In the genomic region with DNA sequence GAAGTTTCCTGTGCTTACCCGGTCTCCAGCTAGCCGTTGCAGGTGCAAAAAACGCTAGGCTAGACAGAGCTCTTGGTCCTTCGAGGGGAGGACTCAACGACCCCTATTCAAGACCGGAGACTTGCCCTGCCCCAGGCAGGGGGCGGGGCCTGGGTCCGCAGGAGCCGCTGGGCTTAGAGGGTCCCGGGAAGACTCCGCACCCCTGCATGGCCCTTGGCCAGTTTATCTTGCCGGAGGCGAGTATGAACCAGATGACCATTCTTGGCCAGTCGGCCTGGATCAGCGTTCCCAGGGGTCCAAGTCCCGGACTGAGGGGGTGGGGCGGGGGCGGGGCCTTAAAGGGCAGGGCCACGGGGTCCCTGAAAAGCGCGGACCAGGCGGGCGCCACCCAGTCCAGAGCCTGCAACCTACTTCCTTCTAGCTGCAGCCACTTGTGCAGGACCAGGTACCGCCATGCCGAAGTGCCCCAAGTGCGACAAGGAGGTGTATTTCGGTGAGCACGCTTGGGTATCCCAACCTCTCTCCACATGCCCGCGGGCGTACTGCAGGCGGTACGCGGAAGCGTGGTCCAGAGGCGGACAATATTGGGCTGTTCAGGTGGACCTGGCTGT, we compare ENCODE assay signal across 8 mouse cellular contexts. TPM values are rescaled to one million over a fixed set of nuclear protein-coding genes. Genes with fewer than 3 reads are reported as not detected.
DNase-seq lines count a peak whose midpoint lies in the region; ATAC-seq lines count a peak whose summit lies in the region.

No protein-coding gene starts in this region.

- no peaks in the 10 kb centered on the region for H3K36me3 ChIP-seq in embryonic facial prominence, embryonic 14.5 days (ENCODE audit: control insufficient read depth, insufficient read depth, low read length)
- no peaks in the 10 kb centered on the region for H3K36me3 ChIP-seq in heart, embryonic 16.5 days (ENCODE audit: control insufficient read depth, insufficient read depth)

- peak; percentile 51 for DNase-seq in adrenal gland, postnatal 10 days
- DNase-seq in adrenal gland, postnatal 4 days (ENCODE audit: low spot score in 2 of 2) = no peak
- no peak for DNase-seq in embryonic facial prominence, embryonic 14.5 days (ENCODE audit: low spot score)
- DNase-seq in kidney, postnatal 4 days = peak; percentile 62 to 75
- peak; percentile 57 for DNase-seq in thymus, postnatal 14 days
- DNase-seq in right cerebral cortex, adult 2 months (ENCODE audit: low spot score in 2 of 2) = no peak

- H3K4me1 ChIP-seq in embryonic facial prominence, embryonic 14.5 days (ENCODE audit: control insufficient read depth, insufficient read depth, low read length) = peaks cover 15% of the 10 kb centered on the region
- peaks cover 60% of the 10 kb centered on the region for H3K4me1 ChIP-seq in heart, embryonic 16.5 days (ENCODE audit: control insufficient read depth, insufficient read depth, low read length)

- under 1% methylated on average over 23 of the region's 36 CpGs for WGBS in embryonic facial prominence, embryonic 14.5 days
- WGBS in heart, embryonic 16.5 days = under 1% methylated on average over 36 of the region's 36 CpGs

- no peaks in the 10 kb centered on the region for H3K9me3 ChIP-seq in embryonic facial prominence, embryonic 14.5 days (ENCODE audit: control insufficient read depth, low read length)
- no peaks in the 10 kb centered on the region for H3K9me3 ChIP-seq in heart, embryonic 16.5 days (replicated peaks; ENCODE audit: control insufficient read depth, low read length)

- peak overlapping the region; percentile 91 for H3K4me2 ChIP-seq in embryonic facial prominence, embryonic 14.5 days (ENCODE audit: low read depth, low read length)
- H3K4me2 ChIP-seq in heart, embryonic 16.5 days (ENCODE audit: low read depth, low read length) = peak overlapping the region; percentile 88

- H3K27ac ChIP-seq in embryonic facial prominence, embryonic 14.5 days (replicated peaks; ENCODE audit: low read depth, low read length) = no peak overlapping the region
- peak overlapping the region; percentile 49 for H3K27ac ChIP-seq in heart, embryonic 16.5 days (ENCODE audit: low read length)

- H3K9ac ChIP-seq in embryonic facial prominence, embryonic 14.5 days (ENCODE audit: low read depth, low read length) = peak overlapping the region; percentile 61
- H3K9ac ChIP-seq in heart, embryonic 16.5 days (ENCODE audit: low read length) = peak overlapping the region; percentile 82

- ATAC-seq in embryonic facial prominence, embryonic 14.5 days (ENCODE audit: low read depth) = no peak
- no peak for ATAC-seq in heart, embryonic 16.5 days (replicated peaks; ENCODE audit: extremely low read depth, insufficient read depth, low FRiP score)
- ATAC-seq in megakaryocyte progenitor cell, adult 5-6 weeks (replicated peaks; ENCODE audit: poor library complexity) = peak; percentile 6

- peaks cover 22% of the 10 kb centered on the region for H3K27me3 ChIP-seq in embryonic facial prominence, embryonic 14.5 days (replicated peaks; ENCODE audit: control insufficient read depth, insufficient read depth, low read length)
- no peaks in the 10 kb centered on the region for H3K27me3 ChIP-seq in heart, embryonic 16.5 days (ENCODE audit: control insufficient read depth, insufficient read depth, low read length)

- H3K4me3 ChIP-seq in embryonic facial prominence, embryonic 14.5 days (ENCODE audit: low read depth, low read length) = peak overlapping the region; percentile 50
- peak overlapping the region; percentile 81 for H3K4me3 ChIP-seq in heart, embryonic 16.5 days (ENCODE audit: low read length)

RNA-seq across cellular contexts. Expression of gene Tedc1, which starts 4.5 kb away (rescaled TPM):
- total RNA-seq in adrenal gland, postnatal 10 days (2021) = 1 to 10 TPM; 3.1 to 5.4 TPM
- 10 to 100 TPM in 1 of 2 experiments, 1 to 10 TPM in 1; 7.1 to 10.3 TPM for total RNA-seq in adrenal gland, postnatal 4 days (2021)
- 19.8 and 23.5 TPM in 2 replicates for polyA plus RNA-seq in embryonic facial prominence, embryonic 14.5 days (2014; fragmentation: Nextera tagmentation; extraction: Ambion mirVana)
- polyA plus RNA-seq in heart, embryonic 16.5 days (2015; fragmentation: Nextera tagmentation; extraction: Ambion mirVana) = 25.0 and 28.1 TPM in 2 replicates
- total RNA-seq in megakaryocyte progenitor cell, adult 5-6 weeks (2015) = 5.2 and 5.3 TPM in 2 replicates
- 14.6 and 17.8 TPM in 2 replicates for total RNA-seq in megakaryocyte progenitor cell, adult 5-6 weeks (2017)

RNA-seq across cellular contexts. Expression of gene Crip1, which starts 5.7 kb away (rescaled TPM):
- 100 to 1,000 TPM; 151 to 176 TPM for total RNA-seq in adrenal gland, postnatal 10 days (2021)
- 100 to 1,000 TPM; 129 to 134 TPM for total RNA-seq in adrenal gland, postnatal 4 days (2021)
- polyA plus RNA-seq in embryonic facial prominence, embryonic 14.5 days (2014; fragmentation: Nextera tagmentation; extraction: Ambion mirVana) = 408 and 507 TPM in 2 replicates
- 719 and 763 TPM in 2 replicates for polyA plus RNA-seq in heart, embryonic 16.5 days (2015; fragmentation: Nextera tagmentation; extraction: Ambion mirVana)
- total RNA-seq in megakaryocyte progenitor cell, adult 5-6 weeks (2015) = 139 and 158 TPM in 2 replicates
- 126 and 150 TPM in 2 replicates for total RNA-seq in megakaryocyte progenitor cell, adult 5-6 weeks (2017)

RNA-seq across cellular contexts. Expression of gene Crip2, which starts 11.7 kb away (rescaled TPM):
- 100 to 1,000 TPM; 184 to 199 TPM for total RNA-seq in adrenal gland, postnatal 10 days (2021)
- 100 to 1,000 TPM; 109 to 110 TPM for total RNA-seq in adrenal gland, postnatal 4 days (2021)
- 154 and 185 TPM in 2 replicates for polyA plus RNA-seq in embryonic facial prominence, embryonic 14.5 days (2014; fragmentation: Nextera tagmentation; extraction: Ambion mirVana)
- polyA plus RNA-seq in heart, embryonic 16.5 days (2015; fragmentation: Nextera tagmentation; extraction: Ambion mirVana) = 1,743 and 2,017 TPM in 2 replicates
- 0.77 and 1.1 TPM in 2 replicates for total RNA-seq in megakaryocyte progenitor cell, adult 5-6 weeks (2015)
- 0.57 and 1.2 TPM in 2 replicates for total RNA-seq in megakaryocyte progenitor cell, adult 5-6 weeks (2017)

RNA-seq across cellular contexts. Expression of gene Tmem121, which starts 34.0 kb away (rescaled TPM):
- total RNA-seq in adrenal gland, postnatal 10 days (2021) = 1 to 10 TPM; 3.0 to 3.1 TPM
- total RNA-seq in adrenal gland, postnatal 4 days (2021) = 1 to 10 TPM; 4.8 to 7.3 TPM
- polyA plus RNA-seq in embryonic facial prominence, embryonic 14.5 days (2014; fragmentation: Nextera tagmentation; extraction: Ambion mirVana) = 8.7 and 11.5 TPM in 2 replicates
- polyA plus RNA-seq in heart, embryonic 16.5 days (2015; fragmentation: Nextera tagmentation; extraction: Ambion mirVana) = 5.5 and 7.8 TPM in 2 replicates
- 0.17 TPM in 1 of 2 replicates, not detected in the other for total RNA-seq in megakaryocyte progenitor cell, adult 5-6 weeks (2015)
- 0.12 TPM in 1 of 2 replicates, not detected in the other for total RNA-seq in megakaryocyte progenitor cell, adult 5-6 weeks (2017)

RNA-seq across cellular contexts. Expression of gene Mta1, which starts 53.7 kb away (rescaled TPM):
- total RNA-seq in adrenal gland, postnatal 10 days (2021) = 10 to 100 TPM; 78.1 to 85.9 TPM
- 100 to 1,000 TPM; 129 to 138 TPM for total RNA-seq in adrenal gland, postnatal 4 days (2021)
- 19.8 and 21.3 TPM in 2 replicates for polyA plus RNA-seq in embryonic facial prominence, embryonic 14.5 days (2014; fragmentation: Nextera tagmentation; extraction: Ambion mirVana)
- polyA plus RNA-seq in heart, embryonic 16.5 days (2015; fragmentation: Nextera tagmentation; extraction: Ambion mirVana) = 10.8 and 12.1 TPM in 2 replicates
- 61.2 and 66.3 TPM in 2 replicates for total RNA-seq in megakaryocyte progenitor cell, adult 5-6 weeks (2015)
- total RNA-seq in megakaryocyte progenitor cell, adult 5-6 weeks (2017) = 32.4 TPM in 2 replicates

Comparison
In these comparisons a context has a peak if more than half of its experiments do, and no peak if none do; other contexts are left out.
1. DNase-seq: peak in adrenal gland, postnatal 10 days (single experiment), kidney, postnatal 4 days (2 of 2) and thymus, postnatal 14 days (single experiment); none in adrenal gland, postnatal 4 days (0 of 2), embryonic facial prominence, embryonic 14.5 days (single experiment) and right cerebral cortex, adult 2 months (0 of 2).
2. RNA of gene Crip2, which starts 11.7 kb away (total RNA-seq): 184 to 199 TPM in adrenal gland, postnatal 10 days and 109 to 110 TPM in adrenal gland, postnatal 4 days; 0.57 to 1.2 TPM in megakaryocyte progenitor cell, adult 5-6 weeks; every median in the first group is over 10 times any median in the second.